Mouse (Mus musculus) heart, embryonic 12.5 days (tissue): ENCODE results near the gene Eva1c. TPM values are rescaled to one million over a fixed set of nuclear protein-coding genes. Genes with fewer than 3 reads are reported as not detected.
A peak's percentile ranks its signal among the peaks of the same experiment; 100 is the strongest.

Source experiments
- ATAC-seq: fragments of 200-750 bp; cut with Nextera tagmentation; 2 replicates; pipeline ENCODE4 v1.8.0; 2017; ENCODE audit warnings: moderate TSS enrichment, moderate library complexity; ENCODE audit not compliant: insufficient number of reproducible peaks, low FRiP score
- H3K27ac ChIP-seq: fragments of 300-500 bp; sonication (generic); 2 replicates; pipeline ENCODE4 v1.5.1; 2016; ENCODE audit warnings: mild to moderate bottlenecking, moderate library complexity; ENCODE audit not compliant: poor library complexity, severe bottlenecking
- H3K27me3 ChIP-seq: fragments of 300-500 bp; sonication (generic); replicated peaks from 2 replicates; pipeline ENCODE4 v1.6.1; 2016; ENCODE audit warnings: mild to moderate bottlenecking, moderate library complexity
- H3K36me3 ChIP-seq: fragments of 300-500 bp; sonication (generic); 2 replicates; pipeline ENCODE4 v1.6.1; 2016; ENCODE audit warnings: mild to moderate bottlenecking, moderate library complexity
- H3K4me1 ChIP-seq: fragments of 300-500 bp; sonication (generic); replicated peaks from 2 replicates; pipeline ENCODE4 v1.6.1; 2016; ENCODE audit warnings: mild to moderate bottlenecking
- H3K4me2 ChIP-seq: fragments of 300-500 bp; sonication (generic); 2 replicates; pipeline ENCODE4 v1.6.1; 2016; ENCODE audit warnings: mild to moderate bottlenecking, moderate library complexity
- H3K4me3 ChIP-seq: fragments of 300-500 bp; sonication (generic); 2 replicates; pipeline ENCODE4 v1.5.1; 2016; ENCODE audit warnings: mild to moderate bottlenecking
- H3K9ac ChIP-seq: fragments of 300-500 bp; sonication (generic); 2 replicates; pipeline ENCODE4 v1.6.1; 2016; ENCODE audit warnings: mild to moderate bottlenecking, moderate library complexity
- H3K9me3 ChIP-seq: fragments of 300-500 bp; sonication (generic); replicated peaks from 2 replicates; pipeline ENCODE4 v1.6.1; 2016; ENCODE audit warnings: mild to moderate bottlenecking, moderate library complexity
- WGBS: fragments of 180-500 bp; shearing (Covaris S2); methylation state at CpG from one replicate; pipeline ENCODE4 v1.1.7; 2016; 5-methylcytosine and 5-hydroxymethylcytosine counted together
- polyA plus RNA-seq: library from polyadenylated mRNA; unstranded; fragments of >200 nt; fragmentation: Nextera tagmentation; extraction: Ambion mirVana; gene quantifications from 2 replicates; pipeline ENCODE4 v1.2.1, GENCODE M21; 2016

The Eva1c gene
- polyA plus RNA-seq, 1 experiment from 2014 or later: 2.1 TPM

GRCm38 (mm10) chr16:90917156-90917555, 90.6 kb downstream of the Eva1c start:
- ATAC-seq: no peak
- 81% methylated on average over 8 of the region's 8 CpGs for WGBS

GRCm38 (mm10) chr16:90921471-90922159, 95.1 kb downstream of the Eva1c start:
- Histone ChIP-seq H3K27ac (peak overlapping the region; percentile 18; the same call in 1 of the 2 replicates), H3K4me1 (peaks cover 16% of the 10 kb centered on the region), H3K27me3 (0 out of 2 replicates have a peak, but pooled peaks cover 7% of the 10 kb centered on the region), H3K9me3 (peaks cover 5% of the 10 kb centered on the region; the same call in 1 of the 2 replicates), H3K4me2 (0 out of 2 replicates have a peak overlapping the region, but pooled peaks have one; percentile 12), H3K36me3 (peaks cover 8% of the 10 kb centered on the region), H3K9ac (no peak overlapping the region), H3K4me3 (no peak overlapping the region)
- ATAC-seq: peak; percentile 70
- 24% methylated on average over 10 of the region's 10 CpGs for WGBS

More at GRCm38 (mm10) chr16:90917156-90917555, 90.6 kb downstream of the Eva1c start:
- Histone ChIP-seq H3K9me3 (peaks cover 5% of the 10 kb centered on the region; the same call in 1 of the 2 replicates), H3K4me2 (no peak overlapping the region), H3K27me3 (no peaks in the 10 kb centered on the region), H3K9ac (no peak overlapping the region), H3K36me3 (no peaks in the 10 kb centered on the region), H3K4me3 (no peak overlapping the region), H3K27ac (no peak overlapping the region), H3K4me1 (peaks cover 9% of the 10 kb centered on the region)

GRCm38 (mm10) chr16:90924606-90925370, 98.3 kb downstream of the Eva1c start:
- Histone ChIP-seq H3K36me3 (peaks cover 31% of the 10 kb centered on the region), H3K4me2 (no peak overlapping the region), H3K9ac (no peak overlapping the region), H3K27me3 (0 out of 2 replicates have a peak, but pooled peaks cover 7% of the 10 kb centered on the region), H3K4me1 (peaks cover 16% of the 10 kb centered on the region), H3K9me3 (no peaks in the 10 kb centered on the region), H3K4me3 (no peak overlapping the region), H3K27ac (no peak overlapping the region)
- ATAC-seq: peak; percentile 49; the same call in 1 of the 2 replicates
- 76% methylated on average over 13 of the region's 13 CpGs for WGBS

DNA sequence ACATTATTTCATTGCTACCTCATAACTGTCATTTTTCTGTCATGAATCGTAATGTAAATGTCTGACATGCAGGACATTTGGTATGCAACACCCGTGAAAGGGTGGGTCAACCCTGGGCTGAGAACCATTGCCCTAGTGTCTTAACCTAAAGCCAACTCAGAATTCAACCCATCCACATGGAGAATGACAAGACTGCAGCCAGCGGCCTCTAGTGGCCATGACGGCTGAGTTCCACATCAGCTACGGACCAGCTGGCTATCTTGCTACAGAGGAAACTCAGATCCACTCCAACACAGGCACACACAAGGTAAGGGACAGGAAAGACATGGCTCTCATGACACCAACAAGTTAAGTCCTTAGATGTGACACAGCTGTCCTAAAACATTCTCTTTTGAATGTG, 98.9 kb downstream of the Eva1c start:
- 0 out of 2 replicates have a peak, but pooled peaks cover 7% of the 10 kb centered on the region for H3K27me3 ChIP-seq
- peak; percentile 19; the same call in 1 of the 2 replicates for ATAC-seq
- H3K9ac ChIP-seq: no peak overlapping the region
- no peak overlapping the region for H3K4me2 ChIP-seq
- no peak overlapping the region for H3K27ac ChIP-seq
- peaks cover 16% of the 10 kb centered on the region for H3K4me1 ChIP-seq
- WGBS: 22% methylated on average over 5 of the region's 5 CpGs
- H3K36me3 ChIP-seq: peaks cover 37% of the 10 kb centered on the region
- H3K4me3 ChIP-seq: no peak overlapping the region
- H3K9me3 ChIP-seq: no peaks in the 10 kb centered on the region

GRCm38 (mm10) chr16:90927446-90927845, 100.9 kb downstream of the Eva1c start:
- 0 out of 2 replicates have a peak, but pooled peaks cover 7% of the 10 kb centered on the region for H3K27me3 ChIP-seq
- H3K27ac ChIP-seq: no peak overlapping the region
- no peak overlapping the region for H3K4me3 ChIP-seq
- H3K36me3 ChIP-seq: peaks cover 40% of the 10 kb centered on the region
- H3K4me2 ChIP-seq: no peak overlapping the region
- no peak overlapping the region for H3K9ac ChIP-seq
- WGBS: 88% methylated on average over 4 of the region's 4 CpGs
- H3K4me1 ChIP-seq: peaks cover 10% of the 10 kb centered on the region
- no peak for ATAC-seq
- no peaks in the 10 kb centered on the region for H3K9me3 ChIP-seq

DNA sequence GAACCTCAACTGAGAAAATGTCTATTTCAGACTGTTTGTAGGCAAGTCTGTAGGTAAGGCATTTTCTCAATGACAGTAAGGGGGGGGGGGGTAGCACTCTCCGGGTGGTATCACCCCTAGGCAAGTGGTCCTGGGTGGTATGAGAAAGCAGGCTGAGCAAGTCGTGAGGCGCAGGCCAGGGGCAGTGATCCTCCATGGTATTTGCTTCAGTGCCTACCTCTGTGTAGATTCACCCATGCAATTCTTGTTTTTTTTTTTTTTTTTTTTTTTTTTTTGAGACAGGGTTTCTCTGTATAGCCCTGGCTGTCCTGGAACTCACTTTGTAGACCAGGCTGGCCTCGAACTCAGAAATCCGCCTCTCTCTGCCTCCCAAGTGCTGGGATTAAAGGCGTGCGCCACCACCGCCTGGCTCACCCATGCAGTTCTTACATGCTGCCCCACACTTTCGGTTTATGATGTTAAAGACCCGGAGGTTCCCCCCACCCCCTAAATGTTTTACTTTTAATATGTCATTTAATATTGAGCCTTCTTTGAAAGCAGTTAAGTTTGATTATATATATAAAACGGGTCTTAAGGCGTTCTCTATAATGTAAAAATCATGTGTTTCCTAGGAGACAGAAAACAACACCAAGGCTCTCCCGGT, 107.1 kb downstream of the Eva1c start:
- no peak for ATAC-seq
- peak overlapping the region; percentile 69 for H3K27ac ChIP-seq
- 22% methylated on average over 13 of the region's 13 CpGs for WGBS

DNA sequence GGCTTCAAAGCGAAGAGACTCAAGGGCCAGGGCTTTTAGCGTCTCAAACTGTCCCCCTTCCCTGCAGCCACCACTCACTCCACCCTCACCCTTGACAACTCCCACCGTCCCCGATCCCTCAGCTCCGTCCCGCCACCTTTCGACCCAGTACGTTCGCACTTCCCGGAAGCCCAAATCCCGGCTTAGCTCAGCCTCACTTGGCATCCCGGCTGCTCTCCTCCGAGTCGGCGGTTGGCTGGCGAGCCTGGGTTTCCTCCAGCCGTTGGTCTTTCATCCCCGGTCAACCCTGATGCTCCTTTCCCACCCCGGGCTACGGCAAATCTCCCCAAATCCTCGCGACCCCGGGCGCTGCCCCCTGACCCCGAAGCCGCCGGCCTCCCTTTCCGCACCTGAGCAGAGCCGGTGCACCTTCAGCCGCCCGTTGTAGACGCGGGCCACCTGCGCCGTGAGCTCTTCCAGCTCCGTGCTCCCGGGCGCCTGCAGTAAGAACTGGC, 107.7 kb downstream of the Eva1c start:
- WGBS: under 1% methylated on average over 38 of the region's 38 CpGs
- H3K9me3 ChIP-seq: no peaks in the 10 kb centered on the region

More for the DNA sequence above, 107.1 kb downstream of the Eva1c start:
- Histone ChIP-seq H3K4me3 (peak overlapping the region; percentile 74), H3K9me3 (no peaks in the 10 kb centered on the region), H3K36me3 (peaks cover 34% of the 10 kb centered on the region), H3K4me1 (peaks cover 5% of the 10 kb centered on the region), H3K27me3 (no peaks in the 10 kb centered on the region), H3K4me2 (peak overlapping the region; percentile 85), H3K9ac (peak overlapping the region; percentile 84)

DNA sequence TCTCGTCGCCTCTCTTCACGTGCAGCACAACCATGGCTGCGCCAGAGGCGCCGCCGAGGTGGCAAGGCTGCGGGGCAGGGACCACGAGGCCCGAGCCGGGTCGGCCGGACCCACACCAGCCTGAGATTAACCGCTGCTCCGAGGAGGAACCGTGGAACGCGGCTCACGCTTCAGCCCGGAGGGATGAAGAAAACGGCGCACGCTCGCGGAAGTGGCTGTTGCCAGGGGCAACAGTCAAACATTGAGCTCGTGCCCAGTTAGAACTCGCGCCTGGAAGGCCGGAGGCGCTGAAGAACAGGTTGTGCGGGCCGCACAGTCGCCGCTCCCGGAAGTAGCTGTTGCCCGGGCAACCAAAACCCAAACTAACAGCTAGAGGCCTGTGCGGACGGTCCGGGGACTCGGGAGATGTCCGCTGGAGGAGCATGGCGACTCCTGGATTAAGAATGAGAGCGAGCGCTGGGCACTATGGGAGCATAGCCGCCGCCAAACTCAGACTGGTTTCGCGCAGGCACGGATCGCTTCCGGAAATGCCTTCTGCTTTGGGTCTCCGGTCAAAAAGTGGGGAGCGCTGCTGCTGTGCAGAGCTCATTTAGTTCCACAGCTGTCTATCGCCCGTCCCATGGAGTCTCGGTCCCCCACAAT, 108.3 kb downstream of the Eva1c start, which contains the start of gene Cfap298:
TSS of gene Cfap298 (minus strand) at position 428 of the 642 bp plus-strand sequence.
- Histone ChIP-seq H3K36me3 (peaks cover 25% of the 10 kb centered on the region), H3K27me3 (no peaks in the 10 kb centered on the region), H3K4me2 (peak within 1 kb of the TSS; percentile 85), H3K4me3 (peak within 1 kb of the TSS; percentile 74), H3K9ac (peak within 1 kb of the TSS; percentile 84), H3K9me3 (no peaks in the 10 kb centered on the region), H3K4me1 (peaks cover 5% of the 10 kb centered on the region), H3K27ac (peak within 1 kb of the TSS; percentile 69)
- under 1% methylated on average over 56 of the region's 56 CpGs for WGBS
- ATAC-seq: peak; percentile 94

More for the DNA sequence above, 107.7 kb downstream of the Eva1c start:
- Histone ChIP-seq H3K4me3 (peak overlapping the region; percentile 74), H3K36me3 (peaks cover 30% of the 10 kb centered on the region), H3K4me1 (peaks cover 5% of the 10 kb centered on the region), H3K4me2 (peak overlapping the region; percentile 85), H3K27ac (peak overlapping the region; percentile 69), H3K9ac (peak overlapping the region; percentile 84), H3K27me3 (no peaks in the 10 kb centered on the region)
- peak; percentile 60 for ATAC-seq

DNA sequence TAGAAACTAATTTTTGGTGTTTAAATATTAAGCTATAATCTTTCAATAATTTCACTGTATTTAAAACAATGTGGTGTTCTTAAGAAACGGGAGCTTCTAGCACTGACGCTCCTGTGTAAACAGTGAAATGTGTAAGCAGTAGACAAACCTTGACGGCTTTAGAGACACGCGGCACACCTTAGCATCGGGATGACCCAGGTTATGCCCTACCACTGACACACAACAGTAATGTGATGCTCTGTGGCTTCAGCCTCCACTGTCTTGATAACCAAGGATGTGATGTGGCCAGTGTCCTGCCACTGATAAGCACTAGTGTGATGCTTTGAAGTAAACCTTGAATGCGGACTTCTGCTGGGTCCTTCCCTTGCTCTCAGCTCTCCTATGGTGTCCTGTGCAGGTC, 114.7 kb downstream of the Eva1c start:
- Histone ChIP-seq H3K4me1 (no peaks in the 10 kb centered on the region), H3K4me2 (no peak overlapping the region), H3K9ac (no peak overlapping the region), H3K4me3 (no peak overlapping the region), H3K9me3 (no peaks in the 10 kb centered on the region), H3K36me3 (peaks cover 57% of the 10 kb centered on the region), H3K27ac (no peak overlapping the region), H3K27me3 (no peaks in the 10 kb centered on the region)
- WGBS: 84% methylated on average over 7 of the region's 7 CpGs
- ATAC-seq: no peak

GRCm38 (mm10) chr16:90946977-90947376, 120.5 kb downstream of the Eva1c start:
- no peaks in the 10 kb centered on the region for H3K27me3 ChIP-seq
- H3K36me3 ChIP-seq: peaks cover 60% of the 10 kb centered on the region
- no peak overlapping the region for H3K4me2 ChIP-seq
- H3K4me3 ChIP-seq: no peak overlapping the region
- H3K4me1 ChIP-seq: peaks cover 11% of the 10 kb centered on the region
- H3K9me3 ChIP-seq: no peaks in the 10 kb centered on the region
- H3K27ac ChIP-seq: no peak overlapping the region
- no peak overlapping the region for H3K9ac ChIP-seq
- no peak for ATAC-seq
- 87% methylated on average over 8 of the region's 8 CpGs for WGBS
